Mouse (Mus musculus) limb, embryonic 11.5 days (tissue): ENCODE data around the gene 1810009A15Rik. TPM values are rescaled to one million over a fixed set of nuclear protein-coding genes. Genes with fewer than 3 reads are reported as not detected.

Source experiments
- ATAC-seq: fragments of 200-750 bp; cut with Nextera tagmentation; 2 replicates; pipeline ENCODE4 v1.8.0; 2017; ENCODE audit warnings: low read depth; ENCODE audit not compliant: insufficient number of reproducible peaks, low FRiP score, low TSS enrichment
- DNase-seq: peaks from one replicate; pipeline ENCODE4 v3.0.0-alpha.2; 2015; ENCODE audit warnings: low spot score
- H3K27ac ChIP-seq: fragments of 300-500 bp; sonication (generic); replicated peaks from 2 replicates; pipeline ENCODE4 v1.5.1; 2014; ENCODE audit warnings: low read depth, mild to moderate bottlenecking, low read length
- H3K27me3 ChIP-seq: fragments of 300-500 bp; sonication (generic); 2 replicates; pipeline ENCODE4 v1.6.1; 2014; ENCODE audit warnings: mild to moderate bottlenecking, low read length, mixed read lengths; ENCODE audit not compliant: control insufficient read depth, insufficient read depth
- H3K36me3 ChIP-seq: fragments of 300-500 bp; sonication (generic); 2 replicates; pipeline ENCODE4 v1.6.1; 2014; ENCODE audit warnings: mild to moderate bottlenecking, low read length, moderate library complexity, mixed read lengths; ENCODE audit not compliant: control insufficient read depth, insufficient read depth
- H3K4me1 ChIP-seq: fragments of 300-500 bp; sonication (generic); 2 replicates; pipeline ENCODE4 v1.6.1; 2014; ENCODE audit warnings: low read length, mixed read lengths; ENCODE audit not compliant: control insufficient read depth, insufficient read depth
- H3K4me2 ChIP-seq: fragments of 300-500 bp; sonication (generic); 2 replicates; pipeline ENCODE4 v1.6.1; 2014; ENCODE audit warnings: low read depth, mild to moderate bottlenecking, moderate library complexity; ENCODE audit not compliant: severe bottlenecking
- H3K4me3 ChIP-seq: fragments of 300-500 bp; sonication (generic); 2 replicates; pipeline ENCODE4 v1.5.1; 2014; ENCODE audit warnings: low read depth, low read length
- H3K9ac ChIP-seq: fragments of 300-500 bp; sonication (generic); 2 replicates; pipeline ENCODE4 v1.6.1; 2014; ENCODE audit warnings: mild to moderate bottlenecking, low read length
- H3K9me3 ChIP-seq: fragments of 300-500 bp; sonication (generic); 2 replicates; pipeline ENCODE4 v1.6.1; 2016; ENCODE audit warnings: low read length; ENCODE audit not compliant: control insufficient read depth
- WGBS: fragments of 180-500 bp; shearing (Covaris S2); extraction: QIAGEN DNeasy Blood & Tissue Kit; methylation state at CpG from one replicate; pipeline ENCODE4 v1.1.7; 2014; 5-methylcytosine and 5-hydroxymethylcytosine counted together
- microRNA-seq: library from miRNA; unstranded; fragments of <30 nt; microRNA quantifications from one replicate; pipeline ENCODE4, GENCODE M21; 2016
- polyA plus RNA-seq: library from polyadenylated mRNA; unstranded; fragments of >200 nt; fragmentation: Nextera tagmentation; extraction: Ambion mirVana; gene quantifications from 2 replicates; pipeline ENCODE4 v1.2.1, GENCODE M21; 2014

Gene 1810009A15Rik
- polyA plus RNA-seq, 1 experiment from 2014 or later, result 132 TPM

DNA sequence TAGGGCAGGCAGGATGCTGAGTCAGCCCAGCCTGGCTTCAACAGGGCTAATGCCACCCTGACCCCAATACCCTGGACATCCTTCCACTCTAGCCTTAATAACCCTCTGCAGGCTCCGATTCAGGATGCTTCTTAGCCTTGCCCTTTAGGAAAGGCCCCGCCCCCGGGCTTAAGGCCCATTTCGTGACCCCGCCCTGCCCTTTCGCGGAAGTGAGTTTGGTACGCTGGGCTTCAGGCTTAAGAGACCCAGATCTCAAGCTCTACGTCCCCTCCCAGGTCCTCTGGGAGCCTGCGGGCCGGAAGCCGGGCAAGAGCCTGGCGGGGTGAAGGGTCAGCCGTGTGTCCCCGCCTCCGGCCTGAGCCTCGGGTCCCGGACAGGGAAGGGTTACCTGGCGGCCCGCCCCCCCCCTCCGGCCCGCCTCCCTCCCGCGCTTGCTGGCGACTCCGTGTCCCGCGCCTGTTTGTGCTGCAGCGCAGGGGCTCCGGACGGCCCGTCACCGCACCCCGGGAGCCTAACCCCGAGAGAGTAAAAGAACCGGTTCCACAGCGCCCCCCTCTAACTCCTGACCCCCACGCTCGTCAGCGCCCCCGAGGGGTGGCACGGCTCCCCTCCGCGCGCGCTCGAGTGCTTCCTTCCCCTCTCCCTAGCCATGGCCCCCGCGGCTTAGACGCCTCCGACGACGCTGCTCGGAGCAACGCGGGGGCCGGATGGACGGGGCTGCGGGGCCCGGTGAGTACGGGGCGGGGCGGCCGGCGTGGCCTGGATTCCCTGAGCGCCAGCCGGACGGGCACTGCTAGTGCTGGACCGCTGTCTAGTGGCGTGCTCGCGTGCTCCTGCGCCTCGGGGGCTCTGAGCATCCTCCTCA lies 40.8 kb downstream of the 1810009A15Rik start, which contains the start of the genes Rom1 and Eml3:
TSS of gene Rom1 (minus strand) at position 133 of the 865 bp plus-strand sequence.
TSS of gene Eml3 (plus strand) at position 329 of the 865 bp plus-strand sequence.
- peaks cover 9% of the 10 kb centered on the region; the same call in 1 of the 2 replicates for H3K4me1 ChIP-seq
- peaks cover 13% of the 10 kb centered on the region; the same call in 1 of the 2 replicates for H3K36me3 ChIP-seq
- ATAC-seq, result peak; percentile 83
- DNase-seq, result peak; percentile 83
- H3K9me3 ChIP-seq, result no peaks in the 10 kb centered on the region
- peak within 1 kb of the TSS; percentile 90 for H3K9ac ChIP-seq
- H3K27ac ChIP-seq, result peak within 1 kb of the TSS; percentile 43
- under 1% methylated on average over 56 of the region's 74 CpGs for WGBS
- peak within 1 kb of the TSS; percentile 54 for H3K4me2 ChIP-seq
- H3K4me3 ChIP-seq, result peak within 1 kb of the TSS; percentile 74
- H3K27me3 ChIP-seq, result no peaks in the 10 kb centered on the region

DNA sequence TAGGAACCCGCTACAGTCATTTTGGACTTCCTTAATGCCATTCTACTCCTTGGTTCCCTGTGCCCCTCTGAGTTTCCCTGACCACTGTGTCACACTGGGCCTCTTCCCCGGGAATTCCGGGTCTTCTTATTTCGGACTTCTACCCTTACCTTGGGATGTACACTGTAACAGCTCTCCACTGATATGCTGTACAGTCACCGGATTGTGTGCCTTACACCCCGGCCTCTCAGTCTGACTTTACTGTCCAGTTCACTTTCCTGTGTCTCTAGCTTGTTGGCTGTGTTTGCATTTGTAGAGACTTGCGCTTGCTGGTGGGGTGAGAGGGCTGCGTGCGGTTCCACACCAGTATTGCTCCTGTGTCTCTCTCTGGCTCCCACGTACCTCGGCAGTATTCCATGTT lies 41.5 kb downstream of the 1810009A15Rik start:
- Histone ChIP-seq H3K4me1 (peaks cover 9% of the 10 kb centered on the region; the same call in 1 of the 2 replicates), H3K27me3 (no peaks in the 10 kb centered on the region), H3K36me3 (peaks cover 17% of the 10 kb centered on the region; the same call in 1 of the 2 replicates), H3K27ac (no peak overlapping the region), H3K4me2 (peak overlapping the region; percentile 54), H3K4me3 (peak overlapping the region; percentile 74), H3K9ac (peak overlapping the region; percentile 90), H3K9me3 (no peaks in the 10 kb centered on the region)
- ATAC-seq (no peak), DNase-seq (no peak)
- 15% methylated on average over 11 of the region's 11 CpGs for WGBS

DNA sequence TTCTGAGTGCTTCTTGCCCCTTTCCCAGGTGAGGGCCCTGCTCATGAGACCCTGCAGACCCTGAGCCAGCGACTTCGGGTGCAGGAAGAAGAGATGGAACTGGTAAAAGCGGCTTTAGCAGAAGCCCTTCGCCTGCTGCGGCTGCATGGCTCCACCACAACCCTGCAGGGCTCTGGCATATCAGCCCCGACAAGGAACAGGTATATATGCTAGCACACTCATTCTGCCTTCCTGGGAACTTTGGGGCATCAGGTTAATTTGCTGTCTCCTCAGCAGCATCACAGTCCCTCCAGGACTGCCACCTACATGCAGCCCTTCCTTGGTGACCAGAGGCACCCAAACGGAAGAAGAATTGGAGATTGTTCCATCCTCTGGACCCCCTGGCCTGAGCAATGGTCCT lies 42.1 kb downstream of the 1810009A15Rik start:
- no peak overlapping the region for H3K27ac ChIP-seq
- H3K36me3 ChIP-seq, result peaks cover 17% of the 10 kb centered on the region; the same call in 1 of the 2 replicates
- no peaks in the 10 kb centered on the region for H3K27me3 ChIP-seq
- H3K9ac ChIP-seq, result peak overlapping the region; percentile 90
- ATAC-seq (no peak), DNase-seq (no peak)
- peak overlapping the region; percentile 54 for H3K4me2 ChIP-seq
- peak overlapping the region; percentile 74; the same call in 1 of the 2 replicates for H3K4me3 ChIP-seq
- WGBS, result 81% methylated on average over 7 of the region's 7 CpGs
- H3K9me3 ChIP-seq, result no peaks in the 10 kb centered on the region
- H3K4me1 ChIP-seq, result peaks cover 9% of the 10 kb centered on the region; the same call in 1 of the 2 replicates

- Histone ChIP-seq H3K36me3 (peaks cover 8% of the 10 kb centered on the region; the same call in 1 of the 2 replicates), H3K27me3 (no peaks in the 10 kb centered on the region), H3K9ac (no peak overlapping the region), H3K4me2 (no peak overlapping the region), H3K9me3 (no peaks in the 10 kb centered on the region), H3K4me3 (no peak overlapping the region), H3K4me1 (peaks cover 8% of the 10 kb centered on the region), H3K27ac (no peak overlapping the region)
- no peak for ATAC-seq
- DNase-seq, result no peak
- WGBS, result 84% methylated on average over 2 of the region's 2 CpGs
Measured at GRCm38 (mm10) chr19:8936736-8937135, 48.1 kb downstream of the 1810009A15Rik start.

Small RNAs within 50 kb of the gene (microRNA-seq; reads per million reads assigned to microRNA genes)
- gene Mir5136, result 0.92 reads per million

Other genes starting within 250 kb of the 1810009A15Rik start
- gene Chrm1, start 225.1 kb upstream of the 1810009A15Rik start, polyA plus RNA-seq, result 0.15 and 0.27 TPM in 2 replicates
- gene Slc3a2, start 165.5 kb upstream of the 1810009A15Rik start, polyA plus RNA-seq, result 108 and 114 TPM in 2 replicates
- gene Wdr74, start 153.0 kb upstream of the 1810009A15Rik start, polyA plus RNA-seq, result 92.9 and 100 TPM in 2 replicates
- gene 1700092M07Rik, start 148.1 kb upstream of the 1810009A15Rik start, polyA plus RNA-seq, result 0.99 and 1.8 TPM in 2 replicates
- 125 and 127 TPM in 2 replicates for gene Stx5a, start 147.4 kb upstream of the 1810009A15Rik start, polyA plus RNA-seq
- gene Nxf1, start 131.8 kb upstream of the 1810009A15Rik start, polyA plus RNA-seq, result 228 and 247 TPM in 2 replicates
- gene Tmem223, start 117.9 kb upstream of the 1810009A15Rik start, polyA plus RNA-seq, result 183 and 204 TPM in 2 replicates
- 49.1 and 51.3 TPM in 2 replicates for gene Tmem179b, start 114.4 kb upstream of the 1810009A15Rik start, polyA plus RNA-seq
- gene Taf6l, start 102.4 kb upstream of the 1810009A15Rik start, polyA plus RNA-seq, result 22.5 and 23.0 TPM in 2 replicates
- gene Polr2g, start 90.3 kb upstream of the 1810009A15Rik start, polyA plus RNA-seq, result 197 and 206 TPM in 2 replicates
- gene Zbtb3, start 86.3 kb upstream of the 1810009A15Rik start, polyA plus RNA-seq, result 4.8 and 5.0 TPM in 2 replicates
- 63.3 and 67.1 TPM in 2 replicates for gene Ttc9c, start 69.5 kb upstream of the 1810009A15Rik start, polyA plus RNA-seq
- 6.9 and 8.0 TPM in 2 replicates for gene Hnrnpul2, start 68.8 kb upstream of the 1810009A15Rik start, polyA plus RNA-seq
- gene AC129217.1, start 59.1 kb upstream of the 1810009A15Rik start, polyA plus RNA-seq, result not detected in 2 replicates
- gene Bscl2, start 51.4 kb upstream of the 1810009A15Rik start, polyA plus RNA-seq, result 34.1 and 35.0 TPM in 2 replicates
- gene Gng3, start 49.7 kb upstream of the 1810009A15Rik start, polyA plus RNA-seq, result 9.1 and 9.6 TPM in 2 replicates
- 0.12 and 0.47 TPM in 2 replicates for gene Lrrn4cl, start 38.1 kb upstream of the 1810009A15Rik start, polyA plus RNA-seq
- 186 and 196 TPM in 2 replicates for gene Ubxn1, start 17.4 kb upstream of the 1810009A15Rik start, polyA plus RNA-seq
- gene Uqcc3, start 7.9 kb upstream of the 1810009A15Rik start, polyA plus RNA-seq, result 53.5 and 60.2 TPM in 2 replicates
- gene Lbhd1, start 5.1 kb upstream of the 1810009A15Rik start, polyA plus RNA-seq, result 110 and 128 TPM in 2 replicates
- not detected in 2 replicates for gene Gm49403, start 4.9 kb upstream of the 1810009A15Rik start, polyA plus RNA-seq
- 0.24 TPM in 1 of 2 replicates, not detected in the other for gene Gm49416, start 73 bp downstream of the 1810009A15Rik start, polyA plus RNA-seq
- 38.5 and 39.2 TPM in 2 replicates for gene Ints5, start 4.2 kb downstream of the 1810009A15Rik start, polyA plus RNA-seq
- gene Ganab, start 9.2 kb downstream of the 1810009A15Rik start, polyA plus RNA-seq, result 111 and 122 TPM in 2 replicates
- 33.1 and 37.2 TPM in 2 replicates for gene B3gat3, start 31.5 kb downstream of the 1810009A15Rik start, polyA plus RNA-seq
- gene Rom1, start 40.5 kb downstream of the 1810009A15Rik start, polyA plus RNA-seq, result 1.1 and 1.4 TPM in 2 replicates
- 17.9 and 18.0 TPM in 2 replicates for gene Eml3, start 40.7 kb downstream of the 1810009A15Rik start, polyA plus RNA-seq
- 58.5 and 62.0 TPM in 2 replicates for gene Mta2, start 53.0 kb downstream of the 1810009A15Rik start, polyA plus RNA-seq
- gene Tut1, start 65.0 kb downstream of the 1810009A15Rik start, polyA plus RNA-seq, result 33.2 and 35.2 TPM in 2 replicates
- gene Eef1g, start 78.2 kb downstream of the 1810009A15Rik start, polyA plus RNA-seq, result 567 and 588 TPM in 2 replicates
- gene Ahnak, start 100.4 kb downstream of the 1810009A15Rik start, polyA plus RNA-seq, result 7.7 and 8.9 TPM in 2 replicates
- not detected in 2 replicates for gene Scgb1a1, start 199.1 kb downstream of the 1810009A15Rik start, polyA plus RNA-seq
- gene Asrgl1, start 246.8 kb downstream of the 1810009A15Rik start, polyA plus RNA-seq, result 19.7 and 22.8 TPM in 2 replicates